Mouse (Mus musculus) kidney, embryonic 15.5 days (tissue): ENCODE data around the gene Gh. TPM values are rescaled to one million over a fixed set of nuclear protein-coding genes. Genes with fewer than 3 reads are reported as not detected.

Source experiments
- ATAC-seq: fragments of 200-750 bp; cut with Nextera tagmentation; replicated peaks from 2 replicates; pipeline ENCODE4 v1.8.0; 2017; ENCODE audit warnings: moderate TSS enrichment; ENCODE audit not compliant: low FRiP score
- H3K27ac ChIP-seq: fragments of 300-500 bp; sonication (generic); 2 replicates; pipeline ENCODE4 v1.5.1; 2015; ENCODE audit warnings: mild to moderate bottlenecking, inconsistent platforms
- H3K27me3 ChIP-seq: fragments of 300-500 bp; sonication (generic); 2 replicates; pipeline ENCODE4 v1.6.1; 2015; ENCODE audit warnings: inconsistent platforms
- H3K36me3 ChIP-seq: fragments of 300-500 bp; sonication (generic); 2 replicates; pipeline ENCODE4 v1.6.1; 2015; ENCODE audit warnings: inconsistent platforms
- H3K4me1 ChIP-seq: fragments of 300-500 bp; sonication (generic); 2 replicates; pipeline ENCODE4 v1.6.1; 2015; ENCODE audit warnings: inconsistent platforms
- H3K4me2 ChIP-seq: fragments of 300-500 bp; sonication (generic); 2 replicates; pipeline ENCODE4 v1.6.1; 2015; ENCODE audit warnings: moderate library complexity, mild to moderate bottlenecking, inconsistent platforms
- H3K4me3 ChIP-seq: fragments of 300-500 bp; sonication (generic); replicated peaks from 2 replicates; pipeline ENCODE4 v1.5.1; 2015; ENCODE audit warnings: mild to moderate bottlenecking, inconsistent platforms
- H3K9ac ChIP-seq: fragments of 300-500 bp; sonication (generic); 2 replicates; pipeline ENCODE4 v1.6.1; 2015; ENCODE audit warnings: mild to moderate bottlenecking, inconsistent platforms
- H3K9me3 ChIP-seq: fragments of 300-500 bp; sonication (generic); replicated peaks from 2 replicates; pipeline ENCODE4 v1.6.1; 2016; ENCODE audit warnings: inconsistent platforms
- WGBS: fragments of 180-500 bp; shearing (Covaris S2); methylation state at CpG from one replicate; pipeline ENCODE4 v1.1.7; 2015; ENCODE audit warnings: mixed read lengths; 5-methylcytosine and 5-hydroxymethylcytosine counted together
- polyA plus RNA-seq: library from polyadenylated mRNA; unstranded; fragments of >200 nt; fragmentation: Nextera tagmentation; extraction: Ambion mirVana; gene quantifications from 2 replicates; pipeline ENCODE4 v1.2.1, GENCODE M21; 2015

Gene Gh
- polyA plus RNA-seq, 1 experiment from 2014 or later: not detected

- 88% methylated on average over 9 of the region's 9 CpGs for WGBS
- ATAC-seq: no peak
- no peaks in the 10 kb centered on the region for H3K9me3 ChIP-seq
- H3K27me3 ChIP-seq: no peaks in the 10 kb centered on the region
- H3K4me2 ChIP-seq: no peak overlapping the region
- H3K9ac ChIP-seq: no peak overlapping the region
- no peak overlapping the region for H3K4me3 ChIP-seq
- H3K4me1 ChIP-seq: peaks cover 24% of the 10 kb centered on the region
- no peaks in the 10 kb centered on the region for H3K36me3 ChIP-seq
- H3K27ac ChIP-seq: no peak overlapping the region
These were observed 5.1 kb upstream of the Gh start for GRCm38 (mm10) chr11:106306758-106307157.

GRCm38 (mm10) chr11:106306065-106306385, 4.4 kb upstream of the Gh start:
- WGBS: 71% methylated on average over 3 of the region's 3 CpGs
- Histone ChIP-seq H3K4me2 (no peak overlapping the region), H3K9me3 (no peaks in the 10 kb centered on the region), H3K27me3 (no peaks in the 10 kb centered on the region), H3K36me3 (no peaks in the 10 kb centered on the region), H3K9ac (no peak overlapping the region), H3K4me1 (peaks cover 24% of the 10 kb centered on the region), H3K27ac (peak overlapping the region; percentile 54; the same call in 1 of the 2 replicates), H3K4me3 (no peak overlapping the region)
- ATAC-seq: no peak

DNA sequence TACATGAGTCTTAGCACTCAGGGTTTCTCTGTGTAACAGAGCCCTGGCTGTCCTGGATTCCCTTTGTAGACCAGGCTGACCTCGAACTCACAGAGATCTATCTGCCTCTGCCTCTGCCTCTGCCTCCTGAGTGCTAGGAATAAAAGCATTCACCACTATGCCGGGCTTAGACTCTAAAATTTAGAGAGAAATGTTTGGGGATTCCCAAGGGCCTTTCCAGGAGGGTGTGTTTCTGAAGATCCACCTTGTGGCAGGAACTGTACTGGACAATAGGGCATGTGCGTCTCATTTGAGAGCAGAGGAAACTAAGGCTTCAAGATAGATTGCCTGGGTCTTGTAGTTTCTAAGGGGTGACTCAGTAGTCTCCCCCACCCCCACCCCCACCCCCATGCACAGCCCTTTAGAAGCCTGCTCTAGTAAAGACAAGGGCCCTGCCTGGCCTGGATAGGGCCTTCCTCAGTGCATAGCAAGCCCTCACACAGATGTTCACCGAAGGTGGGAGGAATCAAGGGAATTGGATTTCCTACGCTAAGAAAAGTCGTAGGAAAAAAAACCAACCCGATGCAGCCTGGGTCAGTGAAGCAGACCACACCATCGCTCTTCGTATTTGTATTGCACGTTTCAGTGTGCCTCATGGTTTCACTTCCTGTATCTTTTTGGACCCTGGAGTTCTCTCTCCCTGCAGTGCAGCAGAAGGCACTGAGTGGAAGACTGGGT, 3.8 kb upstream of the Gh start:
- Histone ChIP-seq H3K9ac (no peak overlapping the region), H3K36me3 (no peaks in the 10 kb centered on the region), H3K9me3 (no peaks in the 10 kb centered on the region), H3K4me2 (no peak overlapping the region), H3K27me3 (no peaks in the 10 kb centered on the region), H3K4me1 (peaks cover 24% of the 10 kb centered on the region), H3K27ac (peak overlapping the region; percentile 54; the same call in 1 of the 2 replicates), H3K4me3 (no peak overlapping the region)
- WGBS: 63% methylated on average over 10 of the region's 10 CpGs
- ATAC-seq: no peak

GRCm38 (mm10) chr11:106302634-106303033, 969 bp upstream of the Gh start:
- H3K9ac ChIP-seq: no peak overlapping the region
- H3K4me3 ChIP-seq: no peak overlapping the region
- no peaks in the 10 kb centered on the region for H3K27me3 ChIP-seq
- no peaks in the 10 kb centered on the region for H3K9me3 ChIP-seq
- no peaks in the 10 kb centered on the region for H3K36me3 ChIP-seq
- H3K27ac ChIP-seq: no peak overlapping the region
- peaks cover 13% of the 10 kb centered on the region for H3K4me1 ChIP-seq
- H3K4me2 ChIP-seq: no peak overlapping the region
- 11% methylated on average over 2 of the region's 2 CpGs for WGBS
- no peak for ATAC-seq

GRCm38 (mm10) chr11:106291861-106292260, 9.8 kb downstream of the Gh start:
- no peak overlapping the region for H3K4me2 ChIP-seq
- H3K9ac ChIP-seq: no peak overlapping the region
- no peak overlapping the region for H3K4me3 ChIP-seq
- no peaks in the 10 kb centered on the region for H3K27me3 ChIP-seq
- H3K4me1 ChIP-seq: no peaks in the 10 kb centered on the region
- 90% methylated on average over 2 of the region's 2 CpGs for WGBS
- H3K9me3 ChIP-seq: no peaks in the 10 kb centered on the region
- ATAC-seq: no peak
- H3K27ac ChIP-seq: no peak overlapping the region
- no peaks in the 10 kb centered on the region for H3K36me3 ChIP-seq

GRCm38 (mm10) chr11:106290376-106290775, 11.3 kb downstream of the Gh start:
- WGBS: 94% methylated on average over 5 of the region's 5 CpGs
- H3K4me2 ChIP-seq: no peak overlapping the region

GRCm38 (mm10) chr11:106289369-106289768, 12.3 kb downstream of the Gh start:
- no peak overlapping the region for H3K4me2 ChIP-seq
- no peak overlapping the region for H3K9ac ChIP-seq
- no peak overlapping the region for H3K27ac ChIP-seq
- H3K9me3 ChIP-seq: no peaks in the 10 kb centered on the region
- H3K36me3 ChIP-seq: no peaks in the 10 kb centered on the region
- H3K4me1 ChIP-seq: no peaks in the 10 kb centered on the region
- ATAC-seq: no peak
- WGBS: 56% methylated on average over 8 of the region's 8 CpGs
- no peak overlapping the region for H3K4me3 ChIP-seq
- H3K27me3 ChIP-seq: no peaks in the 10 kb centered on the region

More at GRCm38 (mm10) chr11:106290376-106290775, 11.3 kb downstream of the Gh start:
- Histone ChIP-seq H3K27me3 (no peaks in the 10 kb centered on the region), H3K27ac (no peak overlapping the region), H3K9ac (no peak overlapping the region), H3K4me1 (no peaks in the 10 kb centered on the region), H3K4me3 (no peak overlapping the region), H3K36me3 (no peaks in the 10 kb centered on the region), H3K9me3 (no peaks in the 10 kb centered on the region)
- no peak for ATAC-seq

DNA sequence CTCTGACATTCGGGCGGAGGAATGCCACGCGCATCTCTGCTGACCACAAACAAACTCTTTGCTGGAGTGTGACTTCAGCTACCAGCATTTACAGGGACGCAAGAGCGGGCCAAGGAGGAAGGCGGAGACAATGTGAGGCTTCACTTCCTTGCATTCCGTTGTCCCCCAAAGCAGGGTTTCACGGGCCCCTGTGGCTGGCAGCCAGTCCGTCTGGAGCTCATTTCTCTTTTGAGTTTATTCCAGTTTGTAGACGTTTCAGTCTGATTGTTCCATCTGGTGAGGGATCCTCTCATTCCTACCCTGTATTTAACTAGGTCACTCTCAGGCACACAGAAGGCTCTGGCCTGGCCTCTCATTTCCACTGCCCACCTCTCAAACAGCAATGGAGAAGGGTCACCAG, 14.7 kb downstream of the Gh start:
- Histone ChIP-seq H3K27ac (no peak overlapping the region), H3K4me2 (no peak overlapping the region), H3K27me3 (no peaks in the 10 kb centered on the region), H3K9me3 (no peaks in the 10 kb centered on the region), H3K4me1 (no peaks in the 10 kb centered on the region), H3K4me3 (no peak overlapping the region), H3K9ac (no peak overlapping the region; the same call in 1 of the 2 replicates), H3K36me3 (no peaks in the 10 kb centered on the region)
- ATAC-seq: no peak
- WGBS: 78% methylated on average over 11 of the region's 11 CpGs

DNA sequence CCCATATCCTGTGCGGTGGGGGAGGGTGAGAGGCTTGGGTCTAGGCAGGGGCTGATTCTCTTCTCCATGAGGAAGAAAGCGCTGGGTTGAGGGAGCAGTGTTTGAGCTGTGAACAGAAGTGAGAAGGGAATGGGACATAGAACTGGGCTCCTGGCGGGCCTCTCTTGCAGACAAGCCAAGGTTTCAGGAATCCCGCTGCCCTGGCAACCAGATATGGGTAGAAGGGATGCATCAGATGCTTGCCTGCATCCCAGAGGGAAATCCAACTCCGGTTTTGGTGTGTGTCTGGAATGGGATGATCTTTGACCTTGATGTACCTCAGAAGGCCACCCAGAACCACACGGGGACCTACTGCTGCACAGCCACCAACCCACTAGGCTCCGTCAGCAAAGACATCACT, 15.5 kb downstream of the Gh start:
- Histone ChIP-seq H3K27ac (no peak overlapping the region), H3K9ac (no peak overlapping the region), H3K9me3 (no peaks in the 10 kb centered on the region), H3K36me3 (no peaks in the 10 kb centered on the region), H3K27me3 (no peaks in the 10 kb centered on the region), H3K4me1 (no peaks in the 10 kb centered on the region), H3K4me2 (no peak overlapping the region), H3K4me3 (no peak overlapping the region)
- WGBS: 87% methylated on average over 7 of the region's 7 CpGs
- ATAC-seq: no peak

GRCm38 (mm10) chr11:106284126-106284525, 17.5 kb downstream of the Gh start:
- Histone ChIP-seq H3K36me3 (no peaks in the 10 kb centered on the region), H3K9ac (no peak overlapping the region), H3K4me2 (no peak overlapping the region), H3K4me3 (no peak overlapping the region), H3K27me3 (no peaks in the 10 kb centered on the region), H3K4me1 (no peaks in the 10 kb centered on the region), H3K27ac (no peak overlapping the region), H3K9me3 (no peaks in the 10 kb centered on the region)
- WGBS: 67% methylated on average over 8 of the region's 8 CpGs
- no peak for ATAC-seq

- 76% methylated on average over 4 of the region's 4 CpGs for WGBS
- Histone ChIP-seq H3K27me3 (no peaks in the 10 kb centered on the region), H3K4me3 (no peak overlapping the region), H3K36me3 (no peaks in the 10 kb centered on the region), H3K9ac (no peak overlapping the region), H3K9me3 (no peaks in the 10 kb centered on the region), H3K4me2 (no peak overlapping the region), H3K27ac (no peak overlapping the region), H3K4me1 (no peaks in the 10 kb centered on the region)
- ATAC-seq: no peak
These were observed 18.3 kb downstream of the Gh start for GRCm38 (mm10) chr11:106283371-106283770.

DNA sequence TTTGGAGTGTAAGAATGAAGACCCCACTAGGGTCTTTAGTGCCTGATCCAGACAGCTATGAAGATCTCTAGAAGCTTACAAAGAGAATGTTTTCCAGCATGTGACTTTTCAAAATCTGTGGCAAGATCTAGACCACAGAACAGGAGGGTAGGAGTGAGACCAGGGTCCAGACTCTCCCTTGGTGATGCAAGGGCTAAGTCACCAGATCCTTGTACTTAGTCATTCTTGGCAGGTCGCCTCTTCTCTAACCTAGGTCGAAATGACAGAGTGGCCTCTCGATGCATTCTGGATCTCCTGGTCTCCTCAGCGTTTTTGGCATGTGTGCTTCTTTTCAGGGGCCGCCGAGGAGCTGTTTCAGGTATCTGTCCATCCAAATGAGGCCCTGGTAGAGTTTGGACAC, 19.2 kb downstream of the Gh start:
- no peaks in the 10 kb centered on the region for H3K36me3 ChIP-seq
- ATAC-seq: no peak
- no peak overlapping the region for H3K4me2 ChIP-seq
- no peaks in the 10 kb centered on the region for H3K4me1 ChIP-seq
- no peak overlapping the region for H3K4me3 ChIP-seq
- 86% methylated on average over 6 of the region's 6 CpGs for WGBS
- no peak overlapping the region for H3K9ac ChIP-seq
- H3K27me3 ChIP-seq: peaks cover 5% of the 10 kb centered on the region; the same call in 1 of the 2 replicates
- H3K27ac ChIP-seq: no peak overlapping the region
- H3K9me3 ChIP-seq: no peaks in the 10 kb centered on the region

- peaks cover 42% of the 10 kb centered on the region for H3K4me1 ChIP-seq
- peaks cover 5% of the 10 kb centered on the region; the same call in 1 of the 2 replicates for H3K27me3 ChIP-seq
- H3K9me3 ChIP-seq: no peaks in the 10 kb centered on the region
- peak within 1 kb of the TSS; percentile 24 for H3K4me3 ChIP-seq
- no peaks in the 10 kb centered on the region for H3K36me3 ChIP-seq
- peak within 1 kb of the TSS; percentile 54 for H3K4me2 ChIP-seq
- WGBS: 7% methylated on average over 25 of the region's 25 CpGs
- peak; percentile 23; the same call in 1 of the 2 replicates for ATAC-seq
- peak within 1 kb of the TSS; percentile 18; the same call in 1 of the 2 replicates for H3K9ac ChIP-seq
- peak within 1 kb of the TSS; percentile 98 for H3K27ac ChIP-seq
These were observed 25.2 kb downstream of the Gh start, which contains the start of gene Tcam1 for GRCm38 (mm10) chr11:106276454-106276853. TSS of gene Tcam1 (plus strand) at chr11:106276672.
